Mouse (Mus musculus) lung, embryonic 15.5 days (tissue): Measurements from ENCODE around the gene Ppp1r15a. TPM values are rescaled to one million over a fixed set of nuclear protein-coding genes. Genes with fewer than 3 reads are reported as not detected.

Source experiments
- ATAC-seq: fragments of 200-750 bp; cut with Nextera tagmentation; 2 replicates; pipeline ENCODE4 v1.8.0; 2017; ENCODE audit warnings: moderate number of reproducible peaks, borderline replicate concordance; ENCODE audit not compliant: low FRiP score, low TSS enrichment; ENCODE audit errors: extremely low read depth
- H3K27ac ChIP-seq: fragments of 300-500 bp; sonication (generic); 2 replicates; pipeline ENCODE4 v1.5.1; 2015; ENCODE audit warnings: moderate library complexity, mild to moderate bottlenecking, inconsistent platforms
- H3K27me3 ChIP-seq: fragments of 300-500 bp; sonication (generic); 2 replicates; pipeline ENCODE4 v1.6.1; 2015; ENCODE audit warnings: inconsistent platforms
- H3K36me3 ChIP-seq: fragments of 300-500 bp; sonication (generic); 2 replicates; pipeline ENCODE4 v1.6.1; 2015; ENCODE audit warnings: inconsistent platforms
- H3K4me1 ChIP-seq: fragments of 300-500 bp; sonication (generic); 2 replicates; pipeline ENCODE4 v1.6.1; 2015; ENCODE audit warnings: inconsistent platforms
- H3K4me2 ChIP-seq: fragments of 300-500 bp; sonication (generic); 2 replicates; pipeline ENCODE4 v1.6.1; 2015; ENCODE audit warnings: inconsistent platforms, mild to moderate bottlenecking, moderate library complexity
- H3K4me3 ChIP-seq: fragments of 300-500 bp; sonication (generic); 2 replicates; pipeline ENCODE4 v1.5.1; 2015; ENCODE audit warnings: mild to moderate bottlenecking, inconsistent platforms
- H3K9ac ChIP-seq: fragments of 300-500 bp; sonication (generic); 2 replicates; pipeline ENCODE4 v1.6.1; 2015; ENCODE audit warnings: inconsistent platforms
- H3K9me3 ChIP-seq: fragments of 300-500 bp; sonication (generic); 2 replicates; pipeline ENCODE4 v1.6.1; 2016; ENCODE audit warnings: inconsistent platforms
- WGBS: fragments of 180-500 bp; shearing (Covaris S2); methylation state at CpG from one replicate; pipeline ENCODE4 v1.1.7; 2015; 5-methylcytosine and 5-hydroxymethylcytosine counted together
- polyA plus RNA-seq: library from polyadenylated mRNA; unstranded; fragments of >200 nt; fragmentation: Nextera tagmentation; extraction: Ambion mirVana; gene quantifications from 2 replicates; pipeline ENCODE4 v1.2.1, GENCODE M21; 2015

Gene Ppp1r15a
- polyA plus RNA-seq, 1 experiment from 2014 or later, result 21.9 TPM

DNA sequence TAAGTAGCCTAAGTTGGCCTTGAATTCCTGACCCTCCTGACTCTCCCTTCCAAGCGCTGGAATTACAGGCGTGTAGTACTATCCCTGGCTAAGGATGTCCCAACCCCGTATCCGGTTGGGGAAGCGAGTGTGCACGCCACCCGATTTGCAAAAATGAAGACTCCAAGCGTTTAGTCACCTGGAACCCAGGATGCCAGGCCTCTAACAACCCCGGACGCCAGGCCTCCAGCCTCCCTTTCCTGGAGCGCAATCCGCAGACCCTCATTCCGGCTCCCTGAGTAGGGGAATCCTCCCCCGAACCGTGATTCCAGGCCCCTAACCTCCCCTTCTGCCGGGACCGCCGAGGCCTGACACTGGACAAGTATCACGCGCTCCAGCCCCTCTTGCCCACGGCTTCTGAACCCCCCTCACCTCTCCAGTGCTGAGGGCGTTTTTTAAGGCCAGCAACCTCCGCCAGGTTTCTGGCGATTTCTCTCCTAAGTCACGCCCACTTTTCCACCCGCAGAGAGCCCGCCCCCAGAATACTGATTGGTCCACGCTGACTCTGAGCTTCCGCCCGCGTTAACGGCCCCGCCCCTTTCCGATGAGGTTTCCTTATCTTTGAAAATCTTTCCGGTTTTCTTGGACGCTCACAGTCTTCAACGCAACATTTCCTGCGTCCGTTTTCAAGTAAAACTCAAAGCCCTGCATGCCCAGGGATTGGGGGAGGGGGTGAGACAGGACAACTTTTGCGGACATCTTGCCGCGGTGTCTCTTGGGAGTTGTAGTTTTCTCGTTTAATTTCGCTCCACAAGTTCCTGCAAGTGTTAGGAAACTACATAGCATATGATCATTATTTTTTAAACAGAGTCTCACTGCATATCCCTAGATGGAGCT lies 15.9 kb downstream of the Ppp1r15a start, which contains the start of gene Nucb1:
Gene Nucb1, minus strand, starts transcription at position 495 of the 876 bp plus-strand sequence.
- peak within 1 kb of the TSS; percentile 81 for H3K9ac ChIP-seq
- peaks cover 11% of the 10 kb centered on the region; the same call in 1 of the 2 replicates for H3K36me3 ChIP-seq
- peak within 1 kb of the TSS; percentile 82 for H3K4me3 ChIP-seq
- H3K27me3 ChIP-seq, result no peaks in the 10 kb centered on the region
- peak; percentile 90 for ATAC-seq
- H3K4me2 ChIP-seq, result peak within 1 kb of the TSS; percentile 98
- H3K27ac ChIP-seq, result peak within 1 kb of the TSS; percentile 91
- under 1% methylated on average over 44 of the region's 44 CpGs for WGBS
- H3K9me3 ChIP-seq, result no peaks in the 10 kb centered on the region
- peaks cover 20% of the 10 kb centered on the region for H3K4me1 ChIP-seq

DNA sequence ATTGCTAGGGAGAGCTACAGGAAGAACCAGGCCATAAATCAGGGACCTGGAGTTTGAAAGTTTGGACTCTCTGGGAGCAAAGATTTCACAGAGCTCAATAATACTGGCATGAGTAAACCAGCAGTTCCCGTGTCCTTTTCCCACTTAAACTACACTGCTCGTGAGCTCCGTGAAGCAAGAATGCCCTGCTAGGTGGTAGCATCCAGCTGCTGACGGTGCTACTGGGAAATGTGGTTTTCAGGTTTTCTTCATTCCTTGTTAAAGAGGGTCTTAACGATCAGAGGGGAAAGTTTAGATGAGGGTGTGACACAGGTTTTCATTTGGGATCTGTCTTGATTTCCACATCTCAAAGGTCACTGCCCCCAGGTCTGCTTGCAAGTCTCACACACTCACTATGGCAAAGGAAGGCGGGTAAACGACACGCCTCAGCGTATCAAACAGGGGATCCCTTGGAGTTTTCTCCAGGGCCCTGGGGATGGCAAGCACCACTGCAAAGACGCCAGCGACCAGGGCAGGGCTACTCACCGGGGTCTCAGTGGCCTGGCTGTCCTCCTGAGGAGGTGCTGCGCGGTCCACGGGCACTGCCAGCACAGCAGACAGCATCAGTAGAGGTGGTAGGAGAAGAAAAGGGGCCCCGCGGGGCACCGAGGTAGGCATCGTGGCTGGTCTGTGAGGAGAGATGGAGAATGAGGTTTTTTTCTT lies 16.7 kb downstream of the Ppp1r15a start:
- H3K27ac ChIP-seq, result peak overlapping the region; percentile 91
- no peaks in the 10 kb centered on the region for H3K9me3 ChIP-seq
- WGBS, result 23% methylated on average over 19 of the region's 19 CpGs
- 0 out of 2 replicates have a peak, but pooled peaks have one; percentile 19 for ATAC-seq
- H3K36me3 ChIP-seq, result peaks cover 11% of the 10 kb centered on the region; the same call in 1 of the 2 replicates
- peak overlapping the region; percentile 81 for H3K9ac ChIP-seq
- H3K4me1 ChIP-seq, result peaks cover 15% of the 10 kb centered on the region
- H3K4me2 ChIP-seq, result peak overlapping the region; percentile 98
- peak overlapping the region; percentile 82 for H3K4me3 ChIP-seq
- no peaks in the 10 kb centered on the region for H3K27me3 ChIP-seq

DNA sequence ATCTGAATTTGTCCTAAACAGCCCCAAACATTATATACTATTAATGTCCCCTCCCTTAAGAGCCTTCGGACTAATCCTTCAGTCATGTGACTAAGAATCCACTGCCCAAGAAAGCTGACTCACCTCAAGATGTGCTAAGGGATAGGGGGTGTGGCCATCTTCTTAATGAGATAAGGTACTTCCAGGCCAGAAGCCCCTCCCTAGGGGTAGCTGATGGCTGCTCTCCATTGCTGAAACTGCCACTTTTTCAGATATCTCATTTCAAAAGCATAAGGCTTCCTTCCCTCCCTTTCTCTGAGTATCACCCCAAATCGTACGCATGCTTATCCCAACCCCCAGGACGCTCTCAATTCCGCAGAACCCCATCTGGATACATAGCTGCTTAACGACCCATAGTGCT lies 17.5 kb downstream of the Ppp1r15a start:
- H3K4me2 ChIP-seq, result peak overlapping the region; percentile 98
- no peak overlapping the region for H3K27ac ChIP-seq

DNA sequence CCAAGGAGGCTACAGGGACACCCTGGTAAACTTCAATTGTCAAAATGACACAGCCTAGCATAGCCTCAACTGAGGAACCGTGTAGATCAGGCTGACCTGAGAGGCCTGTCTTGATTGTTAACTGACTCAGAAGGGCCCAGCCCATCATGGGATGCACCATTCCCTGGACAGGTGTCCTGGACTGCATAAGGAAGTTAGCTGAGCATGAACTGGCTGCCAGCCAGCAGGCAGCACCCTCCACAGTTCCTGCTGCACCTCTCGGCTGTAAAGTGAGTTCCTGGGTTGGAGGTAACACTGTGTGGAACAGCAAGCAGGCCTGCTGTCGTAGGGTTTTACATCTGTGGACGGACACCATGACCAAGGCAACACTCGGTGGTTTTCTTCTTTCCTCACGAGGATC lies 18.5 kb downstream of the Ppp1r15a start:
- peaks cover 15% of the 10 kb centered on the region for H3K4me1 ChIP-seq
- H3K36me3 ChIP-seq, result peaks cover 17% of the 10 kb centered on the region; the same call in 1 of the 2 replicates
- no peak overlapping the region for H3K27ac ChIP-seq
- H3K27me3 ChIP-seq, result no peaks in the 10 kb centered on the region
- H3K4me3 ChIP-seq, result no peak overlapping the region
- 84% methylated on average over 6 of the region's 6 CpGs for WGBS
- ATAC-seq, result no peak
- no peak overlapping the region for H3K4me2 ChIP-seq
- no peak overlapping the region for H3K9ac ChIP-seq
- no peaks in the 10 kb centered on the region for H3K9me3 ChIP-seq

More for the DNA sequence above, 17.5 kb downstream of the Ppp1r15a start:
- H3K9me3 ChIP-seq, result no peaks in the 10 kb centered on the region
- H3K4me3 ChIP-seq, result 0 out of 2 replicates have a peak overlapping the region, but pooled peaks have one; percentile 82
- H3K27me3 ChIP-seq, result no peaks in the 10 kb centered on the region
- peaks cover 11% of the 10 kb centered on the region; the same call in 1 of the 2 replicates for H3K36me3 ChIP-seq
- ATAC-seq, result no peak
- WGBS, result 82% methylated on average over 6 of the region's 6 CpGs
- peak overlapping the region; percentile 81; the same call in 1 of the 2 replicates for H3K9ac ChIP-seq
- peaks cover 15% of the 10 kb centered on the region for H3K4me1 ChIP-seq

DNA sequence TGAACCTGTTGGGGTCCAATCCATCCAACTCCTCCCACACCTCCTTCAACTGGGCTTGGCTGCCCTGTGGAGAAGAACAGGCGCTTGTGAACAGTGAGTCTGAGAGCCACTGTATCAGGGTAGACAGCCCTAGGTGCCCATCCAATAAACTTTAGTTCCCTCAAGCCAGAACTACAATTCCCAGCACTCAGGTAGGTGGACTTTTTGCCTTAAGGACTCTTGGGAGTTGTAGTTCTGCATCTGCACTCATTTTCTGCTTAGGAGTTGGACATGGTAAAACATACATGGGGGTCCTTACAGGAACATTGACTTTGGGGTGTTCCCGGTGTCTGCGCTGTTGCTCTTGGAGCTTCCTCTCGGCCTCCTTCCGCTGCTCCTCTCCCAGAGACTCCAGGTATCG lies 27.6 kb downstream of the Ppp1r15a start:
- Histone ChIP-seq H3K9me3 (no peaks in the 10 kb centered on the region), H3K4me3 (no peak overlapping the region), H3K4me1 (no peaks in the 10 kb centered on the region), H3K4me2 (no peak overlapping the region), H3K9ac (no peak overlapping the region), H3K36me3 (peaks cover 83% of the 10 kb centered on the region), H3K27ac (no peak overlapping the region), H3K27me3 (no peaks in the 10 kb centered on the region)
- 94% methylated on average over 6 of the region's 6 CpGs for WGBS
- no peak for ATAC-seq

DNA sequence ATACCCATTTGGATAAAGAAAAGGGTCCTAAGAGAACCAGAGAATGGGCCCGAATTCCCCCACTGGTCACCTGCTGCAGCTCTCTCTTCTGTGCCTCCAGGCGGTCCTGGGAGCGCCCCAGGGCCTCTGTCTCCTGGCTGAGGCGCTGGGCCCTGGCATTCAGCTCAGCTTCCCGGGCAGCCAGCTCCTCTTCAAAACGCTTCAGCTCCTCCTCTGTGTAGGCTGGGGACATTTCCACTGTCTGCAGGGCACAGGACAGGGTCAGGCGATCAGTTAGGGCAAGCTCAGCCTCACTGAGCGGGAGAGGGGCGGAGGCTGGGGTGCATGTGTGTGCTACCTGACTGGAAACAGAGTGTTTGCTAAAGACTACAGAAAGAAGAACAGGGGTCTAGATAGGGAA lies 31.5 kb downstream of the Ppp1r15a start:
- H3K27ac ChIP-seq, result no peak overlapping the region
- no peaks in the 10 kb centered on the region for H3K9me3 ChIP-seq
- H3K27me3 ChIP-seq, result no peaks in the 10 kb centered on the region
- no peak for ATAC-seq
- 0 out of 2 replicates have a peak, but pooled peaks cover 10% of the 10 kb centered on the region for H3K4me1 ChIP-seq
- H3K9ac ChIP-seq, result no peak overlapping the region
- H3K4me2 ChIP-seq, result no peak overlapping the region
- WGBS, result 85% methylated on average over 9 of the region's 9 CpGs
- H3K4me3 ChIP-seq, result no peak overlapping the region
- H3K36me3 ChIP-seq, result peaks cover 67% of the 10 kb centered on the region

DNA sequence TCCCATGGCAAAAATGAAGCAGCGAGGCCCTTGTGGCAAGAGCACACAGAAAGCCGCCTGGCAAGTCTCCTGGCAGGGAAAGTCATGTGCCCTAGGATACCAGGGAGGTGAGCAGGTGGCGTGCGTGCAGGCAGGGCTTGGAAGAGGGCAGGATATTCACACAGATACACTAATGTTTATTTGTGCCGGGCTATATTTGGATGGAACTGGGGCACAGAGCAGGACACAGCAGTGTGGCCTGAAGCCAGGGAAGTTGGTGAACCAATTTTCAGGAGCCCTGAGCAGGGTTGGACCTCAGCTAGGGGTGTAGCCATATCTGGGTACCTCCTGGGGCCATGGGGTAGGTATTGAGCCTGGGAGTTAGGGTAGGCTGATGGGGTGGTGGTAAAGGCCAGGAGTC lies 33.1 kb downstream of the Ppp1r15a start:
- ATAC-seq, result no peak
- H3K27ac ChIP-seq, result no peak overlapping the region
- no peak overlapping the region for H3K9ac ChIP-seq
- peaks cover 51% of the 10 kb centered on the region for H3K36me3 ChIP-seq
- H3K4me1 ChIP-seq, result peaks cover 14% of the 10 kb centered on the region; the same call in 1 of the 2 replicates
- no peaks in the 10 kb centered on the region for H3K9me3 ChIP-seq
- no peaks in the 10 kb centered on the region for H3K27me3 ChIP-seq
- no peak overlapping the region for H3K4me2 ChIP-seq
- H3K4me3 ChIP-seq, result no peak overlapping the region
- 84% methylated on average over 5 of the region's 5 CpGs for WGBS

DNA sequence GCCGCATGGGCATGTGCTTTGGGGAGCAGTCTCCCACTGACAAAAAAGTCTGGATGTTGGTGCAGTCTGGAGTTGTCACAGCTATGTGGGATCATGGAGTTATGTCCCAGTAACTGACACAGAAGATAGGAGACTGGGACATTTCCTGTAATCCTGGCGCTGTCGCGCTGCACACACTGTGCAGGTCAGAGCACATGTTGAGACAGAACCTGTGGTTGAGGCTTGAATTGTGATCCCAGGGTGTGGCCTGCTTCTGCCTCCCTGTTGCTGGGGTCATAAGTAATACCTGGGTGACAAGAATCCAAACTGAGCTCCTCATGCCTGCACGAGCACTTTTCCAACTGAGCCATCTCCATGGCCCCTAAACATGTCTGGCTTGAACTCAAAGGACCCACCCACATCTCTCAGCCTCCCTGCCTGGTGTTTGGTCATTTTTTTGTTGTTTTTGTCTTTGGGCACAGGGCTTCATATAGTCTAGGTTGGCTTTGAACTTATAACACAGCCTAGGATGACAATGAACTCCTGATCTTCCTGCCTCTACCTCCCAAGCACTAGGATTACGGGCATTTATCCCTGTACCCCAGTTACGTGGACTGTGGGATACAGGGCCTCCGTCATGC lies 33.7 kb downstream of the Ppp1r15a start:
- Histone ChIP-seq H3K9ac (no peak overlapping the region), H3K4me1 (peaks cover 14% of the 10 kb centered on the region; the same call in 1 of the 2 replicates), H3K4me3 (no peak overlapping the region), H3K4me2 (no peak overlapping the region), H3K27ac (no peak overlapping the region), H3K9me3 (no peaks in the 10 kb centered on the region), H3K27me3 (no peaks in the 10 kb centered on the region), H3K36me3 (peaks cover 45% of the 10 kb centered on the region)
- no peak for ATAC-seq
- WGBS, result 93% methylated on average over 8 of the region's 8 CpGs

DNA sequence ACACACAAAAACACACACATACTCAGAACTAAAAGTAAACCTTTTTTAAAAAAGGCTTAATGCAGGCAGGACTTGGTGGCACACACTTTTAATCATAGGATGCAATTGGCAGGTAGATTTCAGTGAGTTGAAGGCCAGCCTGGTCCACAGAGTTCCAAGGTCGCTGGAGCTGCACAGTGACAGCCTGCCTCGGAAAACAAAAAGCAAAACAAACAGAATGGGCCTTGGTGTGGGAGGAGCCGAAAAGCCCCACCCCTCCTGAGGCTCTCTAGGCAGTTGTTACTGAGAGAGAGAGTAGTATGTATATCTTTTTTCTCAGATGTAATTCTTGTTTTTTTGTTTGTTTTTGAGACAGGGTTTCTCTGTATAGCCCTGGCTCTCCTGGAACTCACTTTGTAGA lies 34.8 kb downstream of the Ppp1r15a start:
- no peak for ATAC-seq

DNA sequence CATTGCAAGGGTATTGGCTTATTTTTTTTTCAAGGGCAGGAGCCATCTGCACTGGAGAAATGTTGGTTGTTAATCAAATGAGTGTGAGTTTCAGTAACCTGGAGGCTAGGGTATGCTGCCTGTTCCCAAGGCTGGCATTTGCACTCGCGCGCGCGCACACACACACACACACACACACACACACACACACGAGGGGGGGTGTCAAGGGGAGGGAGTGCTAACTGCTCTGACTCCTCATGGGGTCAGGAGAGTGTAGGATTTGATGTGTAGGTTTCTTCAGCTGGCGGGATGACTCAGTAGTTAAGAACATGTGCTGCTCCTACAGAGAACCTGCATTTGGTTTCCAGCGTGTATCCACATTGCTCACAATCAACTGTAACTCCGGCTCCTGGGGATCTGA lies 35.2 kb downstream of the Ppp1r15a start:
- no peak overlapping the region for H3K4me2 ChIP-seq
- H3K36me3 ChIP-seq, result peaks cover 33% of the 10 kb centered on the region
- no peak overlapping the region for H3K4me3 ChIP-seq
- H3K27me3 ChIP-seq, result no peaks in the 10 kb centered on the region
- H3K27ac ChIP-seq, result no peak overlapping the region
- no peak for ATAC-seq
- whole genome bisulfite sequencing, result 44% methylated on average over 9 of the region's 9 CpGs
- peaks cover 14% of the 10 kb centered on the region; the same call in 1 of the 2 replicates for H3K4me1 ChIP-seq
- H3K9ac ChIP-seq, result no peak overlapping the region
- no peaks in the 10 kb centered on the region for H3K9me3 ChIP-seq

More for the DNA sequence above, 34.8 kb downstream of the Ppp1r15a start:
- H3K4me3 ChIP-seq, result no peak overlapping the region
- peaks cover 14% of the 10 kb centered on the region; the same call in 1 of the 2 replicates for H3K4me1 ChIP-seq
- 13% methylated on average over 3 of the region's 3 CpGs for WGBS
- H3K4me2 ChIP-seq, result no peak overlapping the region
- no peaks in the 10 kb centered on the region for H3K9me3 ChIP-seq
- H3K27me3 ChIP-seq, result no peaks in the 10 kb centered on the region
- H3K9ac ChIP-seq, result no peak overlapping the region
- H3K36me3 ChIP-seq, result peaks cover 37% of the 10 kb centered on the region
- no peak overlapping the region for H3K27ac ChIP-seq

DNA sequence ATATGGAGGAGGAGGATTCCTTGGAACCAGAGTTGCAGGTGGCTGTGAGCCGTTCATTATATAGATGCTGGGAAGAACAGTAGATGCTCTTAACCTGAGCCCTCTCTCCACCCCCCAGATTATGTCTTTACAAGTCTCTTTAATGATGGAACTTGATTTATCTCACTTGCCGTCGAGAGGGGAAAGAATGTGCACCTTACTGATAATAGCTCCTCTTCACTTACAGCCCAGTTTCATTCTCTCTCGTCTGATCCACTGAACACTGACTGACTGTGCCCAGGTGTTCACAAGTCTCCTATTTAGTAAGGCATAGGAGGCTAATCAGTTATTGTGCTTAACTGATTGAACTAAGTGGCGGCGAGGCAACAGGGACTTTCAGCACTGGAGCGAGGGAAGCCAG lies 36.5 kb downstream of the Ppp1r15a start:
- H3K4me3 ChIP-seq, result no peak overlapping the region
- no peak for ATAC-seq
- WGBS, result 68% methylated on average over 7 of the region's 7 CpGs
- H3K9ac ChIP-seq, result no peak overlapping the region
- no peaks in the 10 kb centered on the region for H3K27me3 ChIP-seq
- H3K4me2 ChIP-seq, result no peak overlapping the region
- H3K9me3 ChIP-seq, result no peaks in the 10 kb centered on the region
- no peak overlapping the region for H3K27ac ChIP-seq
- peaks cover 22% of the 10 kb centered on the region for H3K36me3 ChIP-seq
- H3K4me1 ChIP-seq, result peaks cover 14% of the 10 kb centered on the region; the same call in 1 of the 2 replicates
